Mouse (Mus musculus): Measurements from ENCODE around the gene Sh3bp2. TPM values are rescaled to one million over a fixed set of nuclear protein-coding genes. Genes with fewer than 3 reads are reported as not detected.

The Sh3bp2 gene
- total RNA-seq, 1 experiment from 2014 or later = 6.5 TPM

- DNase-seq = no peak
These were observed 1.1 kb upstream of the Sh3bp2 start for GRCm38 (mm10) chr5:34524511-34524910.

GRCm38 (mm10) chr5:34526477-34526775 lies 788 bp downstream of the Sh3bp2 start:
- no peak for DNase-seq

GRCm38 (mm10) chr5:34527352-34527751 lies 1.7 kb downstream of the Sh3bp2 start:
- DNase-seq = peak; percentile 1

GRCm38 (mm10) chr5:34528724-34529123 lies 3.1 kb downstream of the Sh3bp2 start:
- peak; percentile 23 for DNase-seq

GRCm38 (mm10) chr5:34530116-34530515 lies 4.5 kb downstream of the Sh3bp2 start:
- peak; percentile 4 for DNase-seq

DNA sequence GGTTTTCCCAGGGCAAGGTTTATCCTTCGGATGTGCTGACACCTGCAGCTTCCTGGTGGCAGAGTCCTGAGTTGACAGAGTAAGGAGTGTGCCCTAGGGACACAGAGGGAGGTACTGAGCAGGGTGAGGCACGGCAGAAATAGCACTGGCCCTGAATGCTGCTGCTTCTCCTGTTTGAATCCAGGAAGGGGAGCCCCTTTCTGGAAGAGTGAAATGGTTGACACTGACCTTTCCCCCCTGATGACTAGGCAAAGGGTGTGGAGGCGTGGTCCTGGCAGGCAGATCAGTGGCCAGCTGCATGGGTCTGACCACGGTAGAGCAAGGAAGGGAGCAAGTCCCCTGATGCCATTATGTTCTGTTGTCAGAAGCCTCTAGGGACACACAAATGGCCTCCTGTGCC lies 5.0 kb downstream of the Sh3bp2 start:
- DNase-seq = peak; percentile 48

DNA sequence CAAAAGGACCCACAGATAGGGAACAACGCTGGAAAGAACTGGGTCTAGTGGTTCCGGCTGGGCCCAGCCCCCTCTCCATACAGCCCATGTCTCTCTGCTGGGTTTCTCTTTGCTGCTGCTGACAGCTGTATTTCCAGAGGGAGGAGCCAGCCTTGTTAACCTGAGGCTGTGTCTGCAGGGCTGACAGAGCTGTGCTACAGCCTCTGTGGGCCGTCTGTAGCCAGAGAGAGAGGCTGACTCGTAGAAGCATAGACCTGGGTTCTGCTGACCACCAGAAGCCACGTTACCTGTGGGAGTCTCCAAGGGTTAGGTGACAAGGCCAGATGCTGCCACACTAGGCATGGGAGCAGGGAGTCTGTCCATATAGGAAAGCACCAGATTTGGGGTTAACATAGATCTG lies 7.4 kb downstream of the Sh3bp2 start:
- no peak for DNase-seq

GRCm38 (mm10) chr5:34533820-34534219 lies 8.2 kb downstream of the Sh3bp2 start:
- DNase-seq = peak; percentile 36

GRCm38 (mm10) chr5:34534776-34535581 lies 9.3 kb downstream of the Sh3bp2 start:
- peak; percentile 88 for DNase-seq

GRCm38 (mm10) chr5:34535831-34536230 lies 10.2 kb downstream of the Sh3bp2 start:
- peak; percentile 64 for DNase-seq

- no peak for DNase-seq
These were observed 12.4 kb downstream of the Sh3bp2 start for GRCm38 (mm10) chr5:34538079-34538478.

DNA sequence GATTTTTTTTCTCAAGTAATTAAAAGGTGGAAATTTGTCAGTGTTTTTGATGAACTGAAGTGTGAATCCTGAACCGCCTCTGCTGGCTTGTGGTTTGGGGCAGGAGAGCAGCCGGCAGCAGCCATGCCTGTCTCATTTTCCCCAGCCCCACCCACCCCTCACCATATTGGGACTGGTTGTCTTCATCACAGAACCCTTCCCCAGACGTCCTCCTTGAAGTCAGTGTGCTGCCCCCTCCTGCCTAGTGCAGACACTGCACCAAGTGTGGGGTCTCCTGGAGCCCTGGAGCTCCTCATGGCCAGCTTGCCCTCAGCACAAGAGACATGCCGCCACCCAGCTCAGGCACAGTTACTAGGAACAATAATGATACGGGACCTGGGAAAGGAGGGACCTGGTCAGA lies 12.9 kb downstream of the Sh3bp2 start:
- peak; percentile 53 for DNase-seq

DNA sequence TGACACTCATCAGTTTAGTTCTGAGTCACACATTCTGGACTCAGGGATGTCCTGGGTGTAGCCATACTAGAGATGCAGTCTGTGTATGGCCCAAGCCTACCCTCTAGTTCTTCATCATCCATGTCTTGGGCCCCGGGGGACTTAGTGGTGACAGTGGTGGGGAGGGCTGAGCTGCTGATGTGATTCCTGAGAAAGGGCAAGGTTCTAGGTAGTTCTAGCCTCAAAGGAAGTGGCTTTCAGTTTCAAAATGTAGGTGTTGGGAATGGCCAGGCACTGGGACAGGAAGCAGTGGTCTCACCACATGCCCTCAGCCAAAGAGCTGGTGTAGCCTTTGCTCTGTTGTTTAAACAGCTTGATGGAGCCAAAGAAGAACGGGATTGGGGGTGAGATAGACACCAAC lies 13.5 kb downstream of the Sh3bp2 start:
- no peak for DNase-seq

DNA sequence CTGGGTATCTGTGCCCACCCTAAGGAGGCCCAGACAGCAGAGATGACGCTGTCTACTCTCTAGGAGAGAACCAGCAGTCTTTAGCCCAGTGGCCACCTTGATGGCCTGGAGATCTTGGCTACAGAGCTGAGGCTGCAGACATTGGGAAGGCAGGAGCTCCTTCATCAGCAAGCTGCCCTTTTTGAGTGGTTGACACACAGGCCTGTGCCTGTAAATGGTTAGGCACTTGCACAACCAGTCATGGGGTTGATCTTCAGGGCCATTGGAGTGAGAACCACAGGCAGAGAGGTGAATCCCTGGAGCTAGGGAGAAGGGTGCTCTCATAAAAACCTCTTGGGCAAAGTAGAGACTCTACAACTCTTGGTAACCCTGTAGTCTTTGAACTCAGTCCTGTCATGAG lies 16.5 kb downstream of the Sh3bp2 start:
- DNase-seq = no peak

DNA sequence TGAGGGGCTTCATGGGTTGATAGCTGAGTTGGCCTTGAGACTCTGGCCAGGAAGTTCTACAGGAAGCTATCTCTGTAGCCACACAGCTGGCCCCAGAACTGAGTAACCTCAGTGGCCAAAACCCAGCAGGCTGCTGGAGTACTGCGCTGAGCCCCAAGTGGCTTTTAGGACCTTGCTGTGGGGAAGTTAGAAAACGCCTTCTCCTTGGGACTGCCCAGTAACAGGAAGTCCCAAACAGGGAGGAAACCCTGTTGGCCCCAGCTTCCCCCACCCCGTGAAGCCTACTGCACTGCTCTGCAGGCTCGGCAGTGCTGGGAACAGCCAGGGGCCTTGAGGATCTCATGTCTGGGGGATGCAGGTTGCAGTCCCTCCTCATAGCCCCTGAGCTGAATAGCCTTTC lies 17.5 kb downstream of the Sh3bp2 start:
- DNase-seq = peak; percentile 24

DNA sequence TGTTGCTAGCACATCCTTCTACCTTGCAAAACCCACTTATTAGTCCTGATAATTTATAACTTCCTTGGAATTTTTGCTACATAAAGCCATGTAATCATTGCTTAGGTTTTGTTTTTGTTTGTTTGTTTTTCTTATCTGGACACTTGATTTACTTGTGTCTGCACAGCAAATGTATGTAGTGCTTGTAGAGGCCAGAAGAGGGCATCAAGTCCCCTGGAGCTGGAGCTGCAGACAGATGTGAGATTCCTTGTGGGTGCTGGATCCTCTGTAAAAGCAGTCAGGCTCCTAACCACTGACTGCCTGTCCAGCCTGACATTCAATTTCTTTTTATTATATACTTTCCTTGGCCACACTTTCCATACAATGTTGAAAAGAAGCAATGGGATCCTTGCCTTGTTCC lies 21.8 kb downstream of the Sh3bp2 start:
- DNase-seq = peak; percentile 57

DNA sequence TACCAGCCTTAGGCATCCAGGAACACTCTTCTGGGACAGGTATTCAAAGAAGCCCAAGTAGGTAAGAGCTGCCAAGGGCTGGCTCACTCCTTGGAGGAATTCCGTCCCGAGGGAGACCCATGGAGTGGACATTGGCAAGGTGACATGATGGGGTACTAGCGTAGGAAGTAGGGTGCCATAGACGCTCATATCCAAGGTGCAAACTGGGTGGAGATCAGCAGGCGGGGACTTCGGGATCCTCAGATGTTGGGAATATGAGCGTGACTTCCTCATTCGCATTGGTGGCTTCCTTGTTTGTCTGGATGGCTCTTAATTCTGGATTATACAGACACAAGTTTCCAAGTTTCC lies 23.5 kb downstream of the Sh3bp2 start:
- DNase-seq = no peak

- DNase-seq = peak; percentile 62
These were observed 24.0 kb downstream of the Sh3bp2 start for GRCm38 (mm10) chr5:34549483-34550221.

GRCm38 (mm10) chr5:34550251-34550650 lies 24.6 kb downstream of the Sh3bp2 start:
- no peak for DNase-seq

GRCm38 (mm10) chr5:34551821-34552220 lies 26.2 kb downstream of the Sh3bp2 start:
- no peak for DNase-seq

GRCm38 (mm10) chr5:34563854-34564253 lies 38.2 kb downstream of the Sh3bp2 start:
- DNase-seq = no peak

GRCm38 (mm10) chr5:34564291-34564690 lies 38.7 kb downstream of the Sh3bp2 start:
- DNase-seq = no peak

DNA sequence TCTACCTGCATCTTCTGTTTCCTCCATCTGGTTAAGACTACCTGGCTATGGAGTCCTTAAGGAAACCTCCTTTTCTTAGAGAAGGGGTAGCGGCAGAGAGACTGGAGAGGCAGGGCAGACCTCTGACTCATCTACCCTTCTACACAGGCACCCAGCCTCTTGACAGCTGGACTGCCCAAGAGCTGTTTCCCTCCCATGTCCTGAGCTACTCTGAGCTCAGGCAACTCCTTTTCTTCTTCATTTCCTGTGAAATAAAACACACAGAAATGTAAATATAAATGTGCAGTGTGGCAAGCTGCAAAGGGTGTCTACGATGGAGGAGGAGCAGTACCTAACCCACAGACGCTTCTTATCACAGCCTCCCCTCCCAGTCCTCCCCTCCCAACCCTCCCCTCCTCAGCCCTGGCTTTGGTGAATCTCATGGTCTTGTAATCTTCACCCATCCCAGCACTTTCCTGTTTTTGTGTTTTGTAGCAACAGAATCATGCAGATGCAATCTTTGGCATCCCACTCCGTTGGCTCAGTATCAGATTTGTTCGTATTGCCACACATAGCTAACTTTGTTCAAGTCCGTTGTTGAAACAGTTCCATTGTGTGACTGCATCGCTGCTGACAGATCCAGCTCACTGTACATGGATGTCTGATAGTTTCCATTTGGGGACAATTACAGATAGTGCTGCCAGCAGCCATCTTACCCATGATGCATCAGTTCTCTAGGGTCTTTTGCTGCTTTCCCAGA lies 40.1 kb downstream of the Sh3bp2 start:
- peak; percentile 69 for DNase-seq
